9 mouse cellular contexts compared by ENCODE assay signal in genomic region chr9:21225415-21225758, GRCm38 (mm10). TPM values are rescaled to one million over a fixed set of nuclear protein-coding genes. Genes with fewer than 3 reads are reported as not detected.
DNase-seq lines count a peak whose midpoint lies in the region; ATAC-seq and TF ChIP-seq lines count a peak whose summit lies in the region.
"Had no signal": no experiment of that assay in that cellular context is flagged by ENCODE, and none has a peak within 500 bp of the region (broad histone marks: within the 10 kb centered on the region; RNA-seq: fewer than 3 reads in every experiment).

No protein-coding gene starts in this region.

- H3K9ac ChIP-seq in kidney, embryonic 15.5 days = peak overlapping the region; percentile 29; the same call in 1 of the 2 replicates
- H3K9ac ChIP-seq in hindbrain, postnatal 0 days (replicated peaks; ENCODE audit: low read length) = no peak overlapping the region
- H3K9ac ChIP-seq in midbrain, embryonic 15.5 days = no peak overlapping the region

- H3K9me3 ChIP-seq in kidney, embryonic 15.5 days (replicated peaks) = no peaks in the 10 kb centered on the region
- H3K9me3 ChIP-seq in embryonic facial prominence, embryonic 10.5 days = peaks cover 7% of the 10 kb centered on the region; the same call in 1 of the 2 replicates
- H3K9me3 ChIP-seq in hindbrain, postnatal 0 days (ENCODE audit: low read length) = no peaks in the 10 kb centered on the region
- no peaks in the 10 kb centered on the region for H3K9me3 ChIP-seq in midbrain, embryonic 15.5 days

- DNase-seq in kidney, adult 11 months = no peak
- no peak for DNase-seq in embryonic facial prominence, embryonic 10.5 days (ENCODE audit: low spot score)
- DNase-seq in hindbrain, postnatal 0 days (ENCODE audit: low spot score) = no peak
- no peak for DNase-seq in cerebellum, adult 18-20 months
- DNase-seq in right cerebral cortex, postnatal 4 days = no peak
- no peak for DNase-seq in layer of hippocampus, adult 9-10 months (ENCODE audit: low spot score)
- DNase-seq: lung, adult 2 months had no signal

- H3K36me3 ChIP-seq in kidney, embryonic 15.5 days = peaks cover 17% of the 10 kb centered on the region
- H3K36me3 ChIP-seq in embryonic facial prominence, embryonic 10.5 days (replicated peaks) = peaks cover 18% of the 10 kb centered on the region
- peaks cover 8% of the 10 kb centered on the region for H3K36me3 ChIP-seq in hindbrain, postnatal 0 days (ENCODE audit: insufficient read depth, low read length)
- H3K36me3 ChIP-seq in midbrain, embryonic 15.5 days (replicated peaks) = peaks cover 8% of the 10 kb centered on the region; the same call in 1 of the 2 replicates

- H3K27me3 ChIP-seq in kidney, embryonic 15.5 days = no peaks in the 10 kb centered on the region
- peaks cover 37% of the 10 kb centered on the region for H3K27me3 ChIP-seq in embryonic facial prominence, embryonic 10.5 days (replicated peaks; ENCODE audit: low read depth, poor library complexity, severe bottlenecking)
- H3K27me3 ChIP-seq in hindbrain, postnatal 0 days (ENCODE audit: insufficient read depth, low read length) = no peaks in the 10 kb centered on the region
- 0 out of 2 replicates have a peak, but pooled peaks cover 5% of the 10 kb centered on the region for H3K27me3 ChIP-seq in midbrain, embryonic 15.5 days (replicated peaks)

- H3K27ac ChIP-seq in kidney, embryonic 15.5 days = peak overlapping the region; percentile 72; the same call in 1 of the 2 replicates
- H3K27ac ChIP-seq in embryonic facial prominence, embryonic 10.5 days (replicated peaks) = peak overlapping the region; percentile 51; the same call in 1 of the 2 replicates
- H3K27ac ChIP-seq in hindbrain, postnatal 0 days = no peak overlapping the region
- H3K27ac ChIP-seq in midbrain, embryonic 15.5 days = no peak overlapping the region

- no peak for ATAC-seq in kidney, embryonic 15.5 days (replicated peaks; ENCODE audit: low FRiP score)
- ATAC-seq in hindbrain, postnatal 0 days = no peak
- ATAC-seq in midbrain, embryonic 15.5 days (replicated peaks) = no peak

- H3K4me1 ChIP-seq in kidney, embryonic 15.5 days = peaks cover 37% of the 10 kb centered on the region
- H3K4me1 ChIP-seq in embryonic facial prominence, embryonic 10.5 days = peaks cover 29% of the 10 kb centered on the region
- H3K4me1 ChIP-seq in hindbrain, postnatal 0 days (ENCODE audit: insufficient read depth, low read length) = no peaks in the 10 kb centered on the region
- peaks cover 15% of the 10 kb centered on the region for H3K4me1 ChIP-seq in midbrain, embryonic 15.5 days

- peak overlapping the region; percentile 63 for H3K4me2 ChIP-seq in kidney, embryonic 15.5 days
- H3K4me2 ChIP-seq in hindbrain, postnatal 0 days (ENCODE audit: low read depth, low read length) = peak overlapping the region; percentile 45
- H3K4me2 ChIP-seq in midbrain, embryonic 15.5 days = peak overlapping the region; percentile 34; the same call in 1 of the 2 replicates

- H3K4me3 ChIP-seq in kidney, embryonic 15.5 days (replicated peaks) = peak overlapping the region; percentile 37
- peak overlapping the region; percentile 46 for H3K4me3 ChIP-seq in embryonic facial prominence, embryonic 10.5 days
- 0 out of 2 replicates have a peak overlapping the region, but pooled peaks have one; percentile 13 for H3K4me3 ChIP-seq in hindbrain, postnatal 0 days (ENCODE audit: low read length)
- H3K4me3 ChIP-seq in midbrain, embryonic 15.5 days = no peak overlapping the region

- 5% methylated on average over 7 of the region's 7 CpGs for WGBS in kidney, embryonic 15.5 days
- 26% methylated on average over 7 of the region's 7 CpGs for WGBS in embryonic facial prominence, embryonic 10.5 days
- WGBS in hindbrain, postnatal 0 days = 15% methylated on average over 7 of the region's 7 CpGs
- WGBS in midbrain, embryonic 15.5 days = 26% methylated on average over 7 of the region's 7 CpGs

- no peak for TF ChIP-seq CTCF in hindbrain, postnatal 0 days (IDR thresholded peaks at IDR 0.05; ENCODE audit: low read depth)

RNA-seq across cellular contexts. Expression of gene Keap1, which starts 13.8 kb away (rescaled TPM):
- 55.1 and 64.2 TPM in 2 replicates for polyA plus RNA-seq in kidney, embryonic 15.5 days (2015; fragmentation: Nextera tagmentation; extraction: Ambion mirVana)
- polyA plus RNA-seq in embryonic facial prominence, embryonic 10.5 days (2016; fragmentation: Nextera tagmentation; extraction: Ambion mirVana) = 47.8 and 49.6 TPM in 2 replicates
- total RNA-seq in hindbrain, postnatal 0 days (2014; rRNA removed) = 74.9 and 98.9 TPM in 2 replicates
- polyA plus RNA-seq in hindbrain, postnatal 0 days (2015; fragmentation: Nextera tagmentation; extraction: Ambion mirVana) = 59.4 and 60.9 TPM in 2 replicates
- 75.4 and 78.7 TPM in 2 replicates for polyA plus RNA-seq in midbrain, embryonic 15.5 days (2015; fragmentation: Nextera tagmentation; extraction: Ambion mirVana)

RNA-seq across cellular contexts. Expression of gene S1pr5, which starts 22.9 kb away (rescaled TPM):
- polyA plus RNA-seq in kidney, embryonic 15.5 days (2015; fragmentation: Nextera tagmentation; extraction: Ambion mirVana) = 0.19 TPM in 1 of 2 replicates, not detected in the other
- 0.22 TPM in 1 of 2 replicates, not detected in the other for polyA plus RNA-seq in embryonic facial prominence, embryonic 10.5 days (2016; fragmentation: Nextera tagmentation; extraction: Ambion mirVana)
- 4.9 and 8.2 TPM in 2 replicates for total RNA-seq in hindbrain, postnatal 0 days (2014; rRNA removed)
- polyA plus RNA-seq in hindbrain, postnatal 0 days (2015; fragmentation: Nextera tagmentation; extraction: Ambion mirVana) = 2.9 and 3.1 TPM in 2 replicates
- 2.8 and 4.2 TPM in 2 replicates for polyA plus RNA-seq in midbrain, embryonic 15.5 days (2015; fragmentation: Nextera tagmentation; extraction: Ambion mirVana)

RNA-seq across cellular contexts. Expression of gene Atg4d, which starts 39.7 kb away (rescaled TPM):
- 42.7 and 49.5 TPM in 2 replicates for polyA plus RNA-seq in kidney, embryonic 15.5 days (2015; fragmentation: Nextera tagmentation; extraction: Ambion mirVana)
- polyA plus RNA-seq in embryonic facial prominence, embryonic 10.5 days (2016; fragmentation: Nextera tagmentation; extraction: Ambion mirVana) = 37.8 and 41.3 TPM in 2 replicates
- total RNA-seq in hindbrain, postnatal 0 days (2014; rRNA removed) = 24.8 and 38.6 TPM in 2 replicates
- 32.1 and 35.5 TPM in 2 replicates for polyA plus RNA-seq in hindbrain, postnatal 0 days (2015; fragmentation: Nextera tagmentation; extraction: Ambion mirVana)
- polyA plus RNA-seq in midbrain, embryonic 15.5 days (2015; fragmentation: Nextera tagmentation; extraction: Ambion mirVana) = 54.7 and 55.7 TPM in 2 replicates

RNA-seq across cellular contexts. Expression of gene Pde4a, which starts 59.9 kb away (rescaled TPM):
- polyA plus RNA-seq in kidney, embryonic 15.5 days (2015; fragmentation: Nextera tagmentation; extraction: Ambion mirVana) = 12.6 and 12.7 TPM in 2 replicates
- polyA plus RNA-seq in embryonic facial prominence, embryonic 10.5 days (2016; fragmentation: Nextera tagmentation; extraction: Ambion mirVana) = 4.9 and 5.3 TPM in 2 replicates
- 41.3 and 45.0 TPM in 2 replicates for total RNA-seq in hindbrain, postnatal 0 days (2014; rRNA removed)
- 46.4 and 47.7 TPM in 2 replicates for polyA plus RNA-seq in hindbrain, postnatal 0 days (2015; fragmentation: Nextera tagmentation; extraction: Ambion mirVana)
- 42.7 and 44.5 TPM in 2 replicates for polyA plus RNA-seq in midbrain, embryonic 15.5 days (2015; fragmentation: Nextera tagmentation; extraction: Ambion mirVana)

Comparison
In these comparisons a context has a peak if more than half of its experiments do, and no peak if none do; other contexts are left out.
1. H3K27ac ChIP-seq: peak in kidney, embryonic 15.5 days (single experiment) and embryonic facial prominence, embryonic 10.5 days (single experiment); none in hindbrain, postnatal 0 days (single experiment) and midbrain, embryonic 15.5 days (single experiment).
2. Peak in every context shown above with its lines, with median percentiles within 50 percentile points of each other: H3K4me2 ChIP-seq.